In the genomic region with DNA sequence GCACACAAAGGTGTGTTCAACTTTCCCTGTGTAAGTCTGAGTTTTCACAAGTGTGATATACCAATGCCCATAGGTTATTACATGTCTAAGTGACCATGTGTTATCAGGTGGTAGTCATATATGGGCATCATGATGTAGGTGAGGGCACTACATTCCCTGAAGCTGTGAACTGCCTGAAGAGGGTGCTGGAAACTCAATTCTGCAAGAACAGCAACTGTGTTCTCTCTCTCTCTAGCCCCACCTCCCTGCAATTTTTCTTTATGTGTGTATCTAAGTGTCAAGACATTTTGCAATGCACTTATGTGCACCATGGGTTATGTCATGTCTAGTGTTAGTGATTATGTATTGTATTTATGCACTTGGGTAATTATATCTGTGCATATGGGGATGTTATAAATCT, we compare ENCODE assay signal across 1 mouse cellular context.
TF ChIP-seq lines count a peak whose summit lies in the region.

No protein-coding gene starts in this region.

TF ChIP-seq in MEL, 35 proteins besides CTCF, POLR2A, EP300 and RAD21:
- TF ChIP-seq UBTF (IDR thresholded peaks at IDR 0.05; ENCODE audit: borderline replicate concordance, insufficient read depth, low read depth, low read length): no peak
- TF ChIP-seq BHLHE40 (IDR thresholded peaks at IDR 0.05; ENCODE audit: borderline replicate concordance, low read depth, low read length): no peak
- TF ChIP-seq SMC3 (IDR thresholded peaks at IDR 0.05; ENCODE audit: low read depth, low read length): no peak
- no peak for TF ChIP-seq GATA1 (IDR thresholded peaks at IDR 0.05; ENCODE audit: low read depth, low read length)
- TF ChIP-seq MYB (IDR thresholded peaks at IDR 0.05; ENCODE audit: low read depth, low read length): no peak
- TF ChIP-seq GABPA (IDR thresholded peaks at IDR 0.05; ENCODE audit: low read depth, low read length): no peak
- TF ChIP-seq SIN3A (IDR thresholded peaks at IDR 0.05; ENCODE audit: low read length): no peak
- TF ChIP-seq USF2 (IDR thresholded peaks at IDR 0.05; ENCODE audit: borderline replicate concordance in 1 of 2, insufficient read depth in 1 of 2, low read depth in 1 of 2, low read length in 2 of 2): no peak
- no peak for TF ChIP-seq MAZ (IDR thresholded peaks at IDR 0.05; ENCODE audit: low read depth, low read length)
- no peak for TF ChIP-seq KAT2A (conservative IDR thresholded peaks at IDR 0.05; ENCODE audit: low read depth, low read length)
